Mouse (Mus musculus) midbrain, embryonic 16.5 days (tissue): Measurements from ENCODE around the gene Usp48. TPM values are rescaled to one million over a fixed set of nuclear protein-coding genes. Genes with fewer than 3 reads are reported as not detected.

Source experiments
- ATAC-seq: fragments of 200-750 bp; cut with Nextera tagmentation; 2 replicates; pipeline ENCODE4 v1.8.0; 2017; ENCODE audit warnings: moderate TSS enrichment
- H3K27ac ChIP-seq: fragments of 300-500 bp; sonication (generic); 2 replicates; pipeline ENCODE4 v1.5.1; 2014; ENCODE audit warnings: mild to moderate bottlenecking, low read length, mixed read lengths
- H3K27me3 ChIP-seq: fragments of 300-500 bp; sonication (generic); 2 replicates; pipeline ENCODE4 v1.6.1; 2014; ENCODE audit warnings: low read depth, low read length, mixed read lengths; ENCODE audit not compliant: control insufficient read depth, insufficient read depth
- H3K36me3 ChIP-seq: fragments of 300-500 bp; sonication (generic); 2 replicates; pipeline ENCODE4 v1.6.1; 2014; ENCODE audit warnings: mild to moderate bottlenecking, low read length, moderate library complexity, mixed read lengths; ENCODE audit not compliant: control insufficient read depth, insufficient read depth
- H3K4me1 ChIP-seq: fragments of 300-500 bp; sonication (generic); 2 replicates; pipeline ENCODE4 v1.6.1; 2014; ENCODE audit warnings: mild to moderate bottlenecking, low read length, mixed read lengths; ENCODE audit not compliant: control insufficient read depth, insufficient read depth
- H3K4me2 ChIP-seq: fragments of 300-500 bp; sonication (generic); 2 replicates; pipeline ENCODE4 v1.6.1; 2014; ENCODE audit warnings: mild to moderate bottlenecking, low read length, mixed read lengths
- H3K4me3 ChIP-seq: fragments of 300-500 bp; sonication (generic); 2 replicates; pipeline ENCODE4 v1.5.1; 2014; ENCODE audit warnings: low read depth, mild to moderate bottlenecking, low read length, moderate library complexity, mixed read lengths
- H3K9ac ChIP-seq: fragments of 300-500 bp; sonication (generic); 2 replicates; pipeline ENCODE4 v1.6.1; 2014; ENCODE audit warnings: low read depth, low read length, mixed read lengths
- H3K9me3 ChIP-seq: fragments of 300-500 bp; sonication (generic); replicated peaks from 2 replicates; pipeline ENCODE4 v1.6.1; 2014; ENCODE audit warnings: mild to moderate bottlenecking, low read length, mixed read lengths; ENCODE audit not compliant: control insufficient read depth, poor library complexity, severe bottlenecking
- WGBS: fragments of 180-500 bp; shearing (Covaris S2); extraction: QIAGEN DNeasy Blood & Tissue Kit; methylation state at CpG from one replicate; pipeline ENCODE4 v1.1.7; 2014; 5-methylcytosine and 5-hydroxymethylcytosine counted together
- polyA plus RNA-seq: library from polyadenylated mRNA; unstranded; fragments of >200 nt; fragmentation: Nextera tagmentation; extraction: Ambion mirVana; gene quantifications from 2 replicates; pipeline ENCODE4 v1.2.1, GENCODE M21; 2015

Gene Usp48
- polyA plus RNA-seq, 1 experiment from 2014 or later = 57.2 TPM

GRCm38 (mm10) chr4:137682961-137683453, 89.5 kb downstream of the Usp48 start:
- Histone ChIP-seq H3K4me2 (peak overlapping the region; percentile 1; the same call in 1 of the 2 replicates), H3K27me3 (no peaks in the 10 kb centered on the region), H3K4me1 (peaks cover 17% of the 10 kb centered on the region), H3K9ac (no peak overlapping the region), H3K4me3 (no peak overlapping the region), H3K36me3 (no peaks in the 10 kb centered on the region), H3K27ac (no peak overlapping the region), H3K9me3 (no peaks in the 10 kb centered on the region)
- WGBS = 48% methylated on average over 7 of the region's 7 CpGs
- ATAC-seq = no peak

DNA sequence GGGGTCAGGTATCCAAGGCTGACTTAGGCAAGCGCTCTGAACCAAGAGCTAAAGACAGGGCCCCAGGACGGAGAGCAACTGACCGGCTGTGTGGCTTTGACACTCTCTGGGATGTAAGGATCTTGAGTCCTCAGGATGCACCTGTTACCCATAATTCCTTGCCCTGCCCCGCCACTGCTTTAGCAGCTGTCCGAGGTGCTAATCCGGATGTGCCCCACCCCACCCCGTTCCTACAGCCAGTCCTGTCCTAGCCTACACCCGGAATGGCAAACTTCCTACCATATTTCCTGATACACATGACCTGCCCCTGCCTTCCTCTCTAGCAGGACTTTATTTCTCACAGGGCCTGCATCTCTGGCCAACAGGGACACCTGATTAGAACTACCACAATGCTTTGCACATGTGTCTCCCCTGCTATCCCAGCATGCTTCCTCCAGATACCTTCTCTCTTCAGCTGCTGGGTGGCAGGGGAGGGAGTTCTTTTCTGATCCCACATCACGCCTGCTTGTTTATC, 91.3 kb downstream of the Usp48 start:
- no peaks in the 10 kb centered on the region for H3K36me3 ChIP-seq
- H3K4me2 ChIP-seq = no peak overlapping the region
- ATAC-seq = no peak
- H3K9me3 ChIP-seq = no peaks in the 10 kb centered on the region
- no peak overlapping the region for H3K9ac ChIP-seq
- no peaks in the 10 kb centered on the region for H3K27me3 ChIP-seq
- no peak overlapping the region for H3K4me3 ChIP-seq
- H3K4me1 ChIP-seq = peaks cover 17% of the 10 kb centered on the region
- H3K27ac ChIP-seq = no peak overlapping the region
- WGBS = 36% methylated on average over 9 of the region's 9 CpGs

DNA sequence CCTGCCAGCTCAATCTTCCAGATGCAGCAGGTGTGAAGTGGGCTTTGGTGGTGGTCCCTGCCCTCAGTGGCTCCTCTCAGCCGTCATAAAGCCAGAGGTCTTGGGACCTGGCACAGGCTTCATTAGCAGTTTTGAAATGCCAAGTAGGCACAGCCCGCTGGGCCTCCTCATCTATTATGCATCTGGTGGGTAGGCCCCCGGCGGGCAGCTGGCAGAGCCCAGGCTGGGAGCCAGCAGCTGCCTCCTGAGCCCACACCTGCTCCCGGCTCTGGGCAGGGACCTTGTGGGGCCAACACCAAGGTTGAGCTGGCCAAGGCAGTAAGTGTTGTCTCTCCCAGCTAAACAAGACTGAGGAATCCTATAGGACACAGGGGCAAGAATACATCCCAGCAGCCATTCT, 92.7 kb downstream of the Usp48 start:
- Histone ChIP-seq H3K27ac (no peak overlapping the region), H3K4me2 (no peak overlapping the region), H3K9ac (no peak overlapping the region), H3K4me1 (peaks cover 10% of the 10 kb centered on the region), H3K4me3 (no peak overlapping the region), H3K9me3 (no peaks in the 10 kb centered on the region), H3K36me3 (no peaks in the 10 kb centered on the region), H3K27me3 (no peaks in the 10 kb centered on the region)
- ATAC-seq = no peak
- 44% methylated on average over 5 of the region's 5 CpGs for WGBS

DNA sequence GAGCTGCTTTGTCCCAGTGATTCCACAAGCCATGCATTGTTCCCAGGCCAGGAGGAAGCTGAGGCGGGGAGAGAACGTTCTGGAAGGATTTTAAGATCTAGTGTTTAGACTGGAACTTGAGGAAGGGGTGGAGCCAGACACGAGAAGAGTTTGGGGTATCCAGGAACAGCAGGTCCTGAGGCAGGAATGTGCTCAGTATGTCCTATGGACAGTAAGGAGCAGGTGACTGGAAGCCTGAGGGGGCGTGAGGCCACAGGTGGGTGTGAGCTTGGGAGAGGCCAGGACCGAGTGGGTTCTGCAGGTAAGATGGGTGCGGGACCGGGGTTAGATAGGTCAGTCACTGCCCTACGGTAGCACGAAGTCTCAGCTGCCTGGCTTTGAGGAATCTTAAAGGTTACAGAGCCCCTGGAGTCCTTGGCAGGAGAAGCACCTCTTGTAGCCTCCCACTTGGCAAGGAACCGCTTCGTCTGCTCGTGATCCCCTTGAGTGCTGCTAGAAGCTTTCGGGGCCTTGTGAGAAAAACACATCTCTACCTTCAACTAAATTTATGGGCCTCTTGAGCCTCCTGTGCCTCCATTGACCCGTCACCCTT, 93.8 kb downstream of the Usp48 start:
- ATAC-seq = no peak
- Histone ChIP-seq H3K27ac (no peak overlapping the region), H3K4me3 (no peak overlapping the region), H3K9me3 (no peaks in the 10 kb centered on the region), H3K36me3 (no peaks in the 10 kb centered on the region), H3K4me2 (no peak overlapping the region), H3K9ac (no peak overlapping the region), H3K27me3 (no peaks in the 10 kb centered on the region), H3K4me1 (0 out of 2 replicates have a peak, but pooled peaks cover 3% of the 10 kb centered on the region)
- WGBS = 82% methylated on average over 14 of the region's 14 CpGs

- H3K9ac ChIP-seq = no peak overlapping the region
- H3K9me3 ChIP-seq = no peaks in the 10 kb centered on the region
- H3K36me3 ChIP-seq = no peaks in the 10 kb centered on the region
- H3K27me3 ChIP-seq = no peaks in the 10 kb centered on the region
- H3K4me2 ChIP-seq = no peak overlapping the region
- ATAC-seq = no peak
- H3K4me3 ChIP-seq = no peak overlapping the region
- WGBS = 85% methylated on average over 10 of the region's 10 CpGs
- no peak overlapping the region for H3K27ac ChIP-seq
- no peaks in the 10 kb centered on the region; the same call in 1 of the 2 replicates for H3K4me1 ChIP-seq
Observed at GRCm38 (mm10) chr4:137692107-137692902, 98.8 kb downstream of the Usp48 start.

DNA sequence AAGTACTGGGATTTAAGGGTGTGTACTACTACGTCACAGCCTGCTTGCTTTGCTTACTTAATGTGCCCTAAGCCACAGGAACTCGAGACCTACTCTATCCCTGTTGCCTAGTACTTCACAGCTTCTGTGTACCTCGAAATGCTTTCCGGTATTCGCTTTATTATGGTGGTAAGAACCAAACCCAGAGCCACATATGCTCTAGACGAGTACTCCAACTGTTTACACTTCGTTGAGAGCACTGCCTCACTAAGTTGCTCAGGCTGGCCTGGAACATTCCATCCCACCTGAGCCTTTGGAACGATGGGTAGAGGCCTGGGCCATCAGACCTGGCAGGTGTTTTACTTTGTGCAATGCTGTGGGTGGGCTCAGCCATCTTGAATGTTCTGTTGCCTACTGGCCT, 101.7 kb downstream of the Usp48 start:
- H3K9me3 ChIP-seq = no peaks in the 10 kb centered on the region
- no peaks in the 10 kb centered on the region for H3K36me3 ChIP-seq
- peaks cover 9% of the 10 kb centered on the region for H3K4me1 ChIP-seq
- no peak overlapping the region for H3K9ac ChIP-seq
- no peak overlapping the region for H3K4me2 ChIP-seq
- 80% methylated on average over 8 of the region's 8 CpGs for WGBS
- no peak for ATAC-seq
- H3K27ac ChIP-seq = no peak overlapping the region
- H3K4me3 ChIP-seq = no peak overlapping the region
- no peaks in the 10 kb centered on the region for H3K27me3 ChIP-seq

DNA sequence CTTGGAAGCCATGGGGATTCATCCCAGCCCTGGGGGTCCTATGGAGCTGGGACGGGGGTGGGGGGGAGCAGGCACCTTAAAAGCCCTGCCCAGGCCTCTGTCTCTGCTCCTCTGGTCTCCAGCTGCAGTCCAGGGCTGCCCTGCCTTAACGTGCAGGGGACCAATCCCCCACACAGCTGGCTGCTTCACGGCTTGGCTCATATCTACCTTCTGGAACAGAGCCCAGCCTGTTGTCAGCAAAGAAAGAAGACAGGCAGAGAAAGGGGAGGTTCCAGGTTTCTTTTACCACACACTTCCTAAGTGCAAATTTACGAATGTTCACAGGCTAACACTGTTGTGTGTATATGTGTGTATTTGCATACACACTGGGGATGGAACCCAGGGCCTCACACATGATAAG, 102.3 kb downstream of the Usp48 start:
- ATAC-seq = no peak

DNA sequence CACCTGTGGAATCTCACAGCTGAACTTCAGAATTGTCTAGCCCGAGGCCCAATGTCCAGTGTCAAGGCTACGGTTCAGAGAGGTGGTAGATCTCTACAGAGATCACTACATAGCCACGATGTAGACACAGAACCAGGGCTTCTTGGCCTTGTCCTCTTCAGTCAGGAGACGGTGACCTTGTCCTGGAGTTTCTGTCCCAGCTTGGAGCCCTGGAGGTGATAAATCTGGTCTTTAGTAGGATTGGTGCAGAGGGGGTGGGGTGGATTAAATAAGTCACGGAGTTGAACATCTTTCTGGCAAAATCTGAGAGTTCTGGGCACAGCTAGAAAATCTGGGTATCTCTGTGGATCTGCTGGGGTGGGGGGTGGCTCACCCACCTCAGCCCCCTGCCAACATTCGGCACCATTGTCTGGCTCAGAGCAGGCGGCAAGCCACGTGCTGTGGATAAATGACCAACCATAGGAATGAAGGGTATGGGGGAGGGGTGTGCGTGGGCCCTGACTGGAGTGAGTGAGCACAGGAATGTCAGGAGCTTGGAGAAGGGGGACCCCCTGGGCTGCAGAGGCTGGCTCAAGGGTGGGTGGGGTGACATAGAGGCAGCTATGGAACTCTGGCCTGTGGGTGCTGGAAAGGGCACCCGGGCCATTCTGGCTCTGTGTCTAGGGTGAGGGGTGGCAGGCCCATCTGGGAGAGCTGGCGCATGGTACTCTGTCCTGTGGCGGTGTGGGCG, 103.8 kb downstream of the Usp48 start:
- Histone ChIP-seq H3K27me3 (no peaks in the 10 kb centered on the region), H3K9me3 (no peaks in the 10 kb centered on the region), H3K4me2 (no peak overlapping the region), H3K4me3 (no peak overlapping the region), H3K9ac (no peak overlapping the region), H3K36me3 (no peaks in the 10 kb centered on the region), H3K4me1 (peaks cover 9% of the 10 kb centered on the region), H3K27ac (no peak overlapping the region)
- no peak for ATAC-seq
- WGBS = 71% methylated on average over 13 of the region's 13 CpGs

More for the DNA sequence above, 102.3 kb downstream of the Usp48 start:
- H3K9me3 ChIP-seq = no peaks in the 10 kb centered on the region
- 25% methylated on average over 4 of the region's 4 CpGs for WGBS
- H3K27ac ChIP-seq = no peak overlapping the region
- no peaks in the 10 kb centered on the region for H3K27me3 ChIP-seq
- 0 out of 2 replicates have a peak overlapping the region, but pooled peaks have one; percentile 6 for H3K9ac ChIP-seq
- H3K4me1 ChIP-seq = peaks cover 9% of the 10 kb centered on the region
- H3K4me3 ChIP-seq = no peak overlapping the region
- H3K4me2 ChIP-seq = no peak overlapping the region
- no peaks in the 10 kb centered on the region for H3K36me3 ChIP-seq
